Mouse (Mus musculus) hindbrain, embryonic 13.5 days (tissue): Measurements from ENCODE around the gene Fam193b. TPM values are rescaled to one million over a fixed set of nuclear protein-coding genes. Genes with fewer than 3 reads are reported as not detected.
"Not testable (repeated sequence)": the region's sequence is repeated elsewhere in the genome, so short reads cannot be mapped to it uniquely, and the experiment has no call there.

Experiments
- ATAC-seq: fragments of 200-750 bp; cut with Nextera tagmentation; 2 replicates; pipeline ENCODE4 v1.8.0; 2017; ENCODE audit warnings: moderate TSS enrichment; ENCODE audit not compliant: low FRiP score
- H3K27ac ChIP-seq: fragments of 300-500 bp; sonication (generic); 2 replicates; pipeline ENCODE4 v1.5.1; 2015; ENCODE audit warnings: inconsistent platforms, mild to moderate bottlenecking, moderate library complexity
- H3K27me3 ChIP-seq: fragments of 300-500 bp; sonication (generic); 2 replicates; pipeline ENCODE4 v1.6.1; 2015; ENCODE audit warnings: mild to moderate bottlenecking, inconsistent platforms
- H3K36me3 ChIP-seq: fragments of 300-500 bp; sonication (generic); 2 replicates; pipeline ENCODE4 v1.6.1; 2015; ENCODE audit warnings: mild to moderate bottlenecking, inconsistent platforms
- H3K4me1 ChIP-seq: fragments of 300-500 bp; sonication (generic); replicated peaks from 2 replicates; pipeline ENCODE4 v1.6.1; 2015; ENCODE audit warnings: inconsistent platforms
- H3K4me2 ChIP-seq: fragments of 300-500 bp; sonication (generic); 2 replicates; pipeline ENCODE4 v1.6.1; 2015; ENCODE audit warnings: inconsistent platforms, mild to moderate bottlenecking, moderate library complexity
- H3K4me3 ChIP-seq: fragments of 300-500 bp; sonication (generic); 2 replicates; pipeline ENCODE4 v1.5.1; 2015; ENCODE audit warnings: mild to moderate bottlenecking, inconsistent platforms
- H3K9ac ChIP-seq: fragments of 300-500 bp; sonication (generic); 2 replicates; pipeline ENCODE4 v1.6.1; 2015; ENCODE audit warnings: mild to moderate bottlenecking, inconsistent platforms
- H3K9me3 ChIP-seq: fragments of 300-500 bp; sonication (generic); 2 replicates; pipeline ENCODE4 v1.6.1; 2016; ENCODE audit warnings: inconsistent platforms
- WGBS: fragments of 180-500 bp; shearing (Covaris S2); methylation state at CpG from one replicate; pipeline ENCODE4 v1.1.7; 2015; 5-methylcytosine and 5-hydroxymethylcytosine counted together
- polyA plus RNA-seq: library from polyadenylated mRNA; unstranded; fragments of >200 nt; fragmentation: Nextera tagmentation; extraction: Ambion mirVana; gene quantifications from 2 replicates; pipeline ENCODE4 v1.2.1, GENCODE M21; 2015

The Fam193b gene
- polyA plus RNA-seq, 1 experiment from 2014 or later, result 57.0 TPM

DNA sequence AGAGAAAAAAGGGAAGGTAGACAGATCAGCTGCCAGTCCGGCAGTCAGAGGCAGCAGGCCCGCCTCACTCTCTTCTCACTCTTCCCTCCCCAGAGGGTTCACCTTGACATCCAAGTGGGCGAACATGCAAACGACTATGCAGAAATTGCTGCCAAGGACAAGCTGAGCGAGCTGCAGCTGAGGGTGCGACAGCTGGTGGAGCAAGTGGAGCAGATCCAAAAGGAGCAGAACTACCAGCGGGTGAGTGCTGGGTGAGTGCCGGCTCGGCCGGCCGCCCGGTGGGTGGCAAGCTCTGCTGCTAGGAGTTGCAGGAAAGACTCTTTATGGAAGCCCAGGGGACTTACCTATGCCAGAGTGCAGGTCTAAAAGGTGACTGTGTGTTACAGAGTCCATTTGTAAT is 24.5 kb upstream of the Fam193b start:
- no peak overlapping the region for H3K27ac ChIP-seq
- peaks cover 39% of the 10 kb centered on the region for H3K36me3 ChIP-seq
- no peak overlapping the region for H3K4me2 ChIP-seq
- no peak for ATAC-seq
- no peak overlapping the region for H3K4me3 ChIP-seq
- H3K27me3 ChIP-seq, result peaks cover 10% of the 10 kb centered on the region
- WGBS, result 85% methylated on average over 12 of the region's 12 CpGs
- H3K4me1 ChIP-seq, result peaks cover 21% of the 10 kb centered on the region
- no peak overlapping the region for H3K9ac ChIP-seq
- H3K9me3 ChIP-seq, result no peaks in the 10 kb centered on the region

DNA sequence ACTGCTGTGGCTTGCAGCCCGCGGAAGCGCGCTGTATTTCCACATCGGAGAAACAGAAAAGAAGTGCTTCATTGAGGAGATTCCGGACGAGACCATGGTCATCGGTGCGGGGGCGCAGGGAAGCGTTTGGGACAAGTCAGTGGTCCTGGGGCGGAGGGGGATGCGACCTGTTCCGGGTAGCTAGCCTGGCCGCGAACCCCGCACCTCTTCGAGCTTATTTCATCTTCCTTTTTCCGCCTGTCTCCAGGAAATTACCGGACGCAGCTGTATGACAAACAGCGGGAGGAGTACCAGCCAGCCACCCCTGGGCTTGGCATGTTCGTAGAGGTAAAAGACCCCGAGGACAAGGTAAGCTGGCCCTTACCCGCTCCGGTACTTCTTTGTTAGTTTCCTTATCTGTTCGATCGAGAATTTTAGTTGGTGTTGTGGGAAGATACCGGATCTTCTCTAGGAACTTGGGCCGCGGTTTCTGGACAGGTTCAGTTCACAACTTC is 22.4 kb upstream of the Fam193b start:
- peak; percentile 46 for ATAC-seq
- Histone ChIP-seq H3K36me3 (peaks cover 37% of the 10 kb centered on the region), H3K4me3 (peak overlapping the region; percentile 80), H3K27ac (peak overlapping the region; percentile 82), H3K9me3 (no peaks in the 10 kb centered on the region), H3K4me2 (peak overlapping the region; percentile 81), H3K9ac (peak overlapping the region; percentile 91), H3K4me1 (peaks cover 14% of the 10 kb centered on the region), H3K27me3 (peaks cover 17% of the 10 kb centered on the region)
- WGBS, result under 1% methylated on average over 31 of the region's 31 CpGs

DNA sequence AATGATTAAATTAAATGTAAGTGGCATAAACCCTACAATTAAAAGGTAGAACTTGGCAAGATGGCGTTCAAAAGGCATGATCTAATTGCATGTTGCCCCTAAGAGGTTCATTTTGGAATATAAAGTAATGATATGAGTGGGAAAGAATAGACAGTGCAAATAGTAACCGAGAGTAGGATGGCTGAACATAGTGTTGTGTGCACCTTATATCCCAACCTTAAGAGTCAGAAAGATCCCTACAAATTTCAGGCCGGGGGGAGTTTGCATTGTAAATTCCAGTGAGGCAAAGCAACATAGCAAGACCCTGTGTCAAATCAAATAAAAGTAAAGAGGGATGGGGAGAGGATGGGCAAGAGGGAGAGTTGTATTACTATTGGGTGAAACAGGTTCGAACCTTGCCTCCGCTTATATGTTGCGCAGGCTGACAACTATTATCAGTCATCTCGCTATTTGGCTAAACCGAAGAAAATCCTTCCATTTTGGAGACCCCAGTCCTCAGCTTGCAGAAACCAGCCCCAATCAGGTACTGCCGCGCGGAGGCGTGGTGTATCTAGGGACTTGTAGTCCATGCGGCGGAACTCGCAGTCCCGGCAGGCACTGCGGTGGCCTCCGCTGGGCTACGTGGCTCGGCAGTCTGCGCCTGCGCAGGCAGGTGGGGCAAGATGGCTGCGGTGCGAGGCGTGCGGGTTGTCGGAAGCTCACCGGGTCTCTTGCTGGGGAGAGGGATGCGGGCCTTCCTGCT is 21.8 kb upstream of the Fam193b start:
- Histone ChIP-seq H3K36me3 (peaks cover 31% of the 10 kb centered on the region), H3K4me2 (peak overlapping the region; percentile 81), H3K4me1 (peaks cover 14% of the 10 kb centered on the region), H3K27me3 (peaks cover 17% of the 10 kb centered on the region), H3K4me3 (peak overlapping the region; percentile 80), H3K27ac (peak overlapping the region; percentile 83), H3K9me3 (no peaks in the 10 kb centered on the region), H3K9ac (peak overlapping the region; percentile 91)
- peak; percentile 98 for ATAC-seq
- 4% methylated on average over 29 of the region's 29 CpGs for WGBS

DNA sequence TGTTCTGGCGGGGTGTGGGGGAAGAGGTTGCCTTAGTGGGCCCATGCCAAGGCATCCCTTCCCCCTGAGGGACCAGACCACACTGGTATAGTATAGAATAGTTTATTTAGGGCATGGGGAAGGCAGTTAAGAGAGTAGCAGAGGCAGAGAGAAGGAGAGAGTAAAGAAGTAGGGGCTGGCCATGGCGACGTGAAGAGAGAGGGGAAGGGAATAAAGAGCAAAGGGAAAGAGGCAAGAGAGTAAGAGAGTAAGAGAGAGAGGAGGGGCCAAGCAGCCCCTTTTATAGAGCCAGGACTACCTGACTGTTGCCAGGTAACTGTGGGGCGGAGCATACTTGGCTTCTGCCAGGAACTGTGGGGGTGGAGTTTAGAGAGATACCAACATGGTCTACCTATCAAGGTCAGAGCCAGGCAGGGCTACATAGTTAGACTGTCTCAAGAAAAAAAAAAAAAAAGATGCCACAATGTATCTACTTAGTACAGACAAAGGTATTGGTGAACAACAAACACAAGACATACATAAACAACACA is 21.1 kb upstream of the Fam193b start:
- Histone ChIP-seq H3K4me1 (peaks cover 14% of the 10 kb centered on the region), H3K9ac (no peak overlapping the region), H3K36me3 (peaks cover 25% of the 10 kb centered on the region), H3K27ac (no peak overlapping the region), H3K4me2 (no peak overlapping the region), H3K9me3 (no peaks in the 10 kb centered on the region), H3K27me3 (peaks cover 17% of the 10 kb centered on the region), H3K4me3 (no peak overlapping the region; the same call in 1 of the 2 replicates)
- 79% methylated on average over 4 of the region's 4 CpGs for WGBS
- ATAC-seq, result no peak

DNA sequence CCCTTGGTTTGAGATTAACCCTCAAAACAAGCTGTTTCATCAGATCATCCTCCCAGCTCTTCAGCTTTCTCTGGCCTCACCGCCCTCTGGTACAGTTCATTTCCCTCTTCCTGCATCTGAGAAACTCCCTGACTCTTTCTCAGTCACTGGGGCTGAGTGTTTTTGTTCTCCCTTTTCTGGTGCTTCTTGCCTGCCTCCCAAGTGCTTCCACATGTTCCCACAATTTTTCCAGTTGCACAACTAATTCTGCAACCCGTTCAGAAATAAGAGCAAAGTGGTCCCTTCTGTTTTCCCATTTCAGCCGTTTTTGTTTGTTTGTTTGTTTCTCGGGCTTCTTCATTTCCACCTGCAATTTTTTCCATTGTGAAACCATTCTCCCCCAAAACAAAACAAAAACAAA is 7.2 kb upstream of the Fam193b start:
- Histone ChIP-seq H3K4me2 (no peak overlapping the region), H3K4me1 (no peaks in the 10 kb centered on the region), H3K9ac (no peak overlapping the region), H3K27ac (no peak overlapping the region), H3K9me3 (no peaks in the 10 kb centered on the region), H3K4me3 (no peak overlapping the region), H3K36me3 (no peaks in the 10 kb centered on the region), H3K27me3 (no peaks in the 10 kb centered on the region)
- 87% methylated on average over 4 of the region's 4 CpGs for WGBS
- ATAC-seq, result no peak

DNA sequence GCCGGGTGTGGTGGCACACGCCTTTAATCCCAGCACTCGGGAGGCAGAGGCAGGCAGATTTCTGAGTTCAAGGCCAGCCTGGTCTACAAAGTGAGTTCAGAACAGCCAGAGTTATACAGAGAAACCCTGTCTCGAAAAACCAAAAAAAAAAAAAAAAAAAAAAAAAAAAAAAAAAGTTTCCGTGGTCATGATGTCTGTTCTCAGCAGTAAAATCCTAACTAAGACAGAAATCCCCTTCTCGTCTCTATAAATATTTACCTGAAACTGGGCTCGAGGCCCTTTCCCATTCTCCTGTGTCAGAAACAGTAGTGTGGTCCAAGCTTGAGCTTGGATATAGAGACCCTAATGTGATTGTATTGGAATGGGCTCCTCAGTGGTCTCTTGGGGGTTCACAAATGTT is 6.0 kb upstream of the Fam193b start:
- H3K4me1 ChIP-seq, H3K27me3 ChIP-seq, H3K9ac ChIP-seq, H3K27ac ChIP-seq, ATAC-seq, H3K4me3 ChIP-seq, H3K9me3 ChIP-seq, H3K36me3 ChIP-seq, H3K4me2 ChIP-seq: not testable (repeated sequence)
- 96% methylated on average over 7 of the region's 7 CpGs for WGBS

DNA sequence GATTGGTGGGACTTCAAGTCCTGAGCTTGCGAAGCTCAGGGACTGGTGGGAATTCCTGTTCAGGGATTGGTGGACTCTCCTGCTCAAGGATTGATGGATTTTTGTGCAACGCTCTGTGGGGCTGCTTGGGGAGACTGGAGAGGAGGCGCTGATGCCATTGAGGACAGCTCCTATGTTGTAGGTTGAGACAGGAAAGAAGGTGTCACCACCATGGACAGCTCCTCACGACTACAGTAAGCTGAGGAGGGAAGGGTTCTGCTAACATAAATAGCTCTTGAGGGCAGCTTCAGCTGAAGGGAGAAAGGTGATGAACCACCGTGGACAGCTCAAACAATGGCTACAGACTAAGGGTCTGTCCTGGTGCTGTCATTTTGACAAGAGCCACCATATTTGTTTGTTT is 5.0 kb upstream of the Fam193b start:
- no peaks in the 10 kb centered on the region for H3K27me3 ChIP-seq
- no peaks in the 10 kb centered on the region for H3K9me3 ChIP-seq
- 65% methylated on average over 5 of the region's 5 CpGs for WGBS
- H3K9ac ChIP-seq, result no peak overlapping the region
- H3K4me1 ChIP-seq, result peaks cover 9% of the 10 kb centered on the region
- H3K36me3 ChIP-seq, result no peaks in the 10 kb centered on the region
- no peak overlapping the region for H3K4me3 ChIP-seq
- H3K27ac ChIP-seq, result no peak overlapping the region
- no peak overlapping the region for H3K4me2 ChIP-seq
- no peak for ATAC-seq

DNA sequence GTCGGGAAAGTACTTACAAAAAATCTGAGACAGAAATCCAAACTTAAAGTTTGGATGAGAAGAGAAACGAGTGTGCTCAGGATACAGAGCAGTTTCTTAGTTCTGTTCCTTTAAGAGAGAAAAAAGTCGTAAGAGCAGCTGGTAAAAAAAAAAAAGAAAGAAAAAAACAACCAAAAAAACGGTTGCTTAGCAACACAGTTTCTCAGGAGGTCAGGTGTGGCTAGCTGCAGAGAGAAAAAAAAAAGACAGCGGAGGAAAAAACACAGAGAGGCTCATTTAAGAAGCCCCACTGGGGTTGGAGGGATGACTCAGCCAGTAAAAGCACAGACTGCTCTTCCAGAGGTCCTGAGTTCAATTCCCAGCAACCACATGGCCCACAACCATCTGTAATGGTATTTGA is 3.4 kb upstream of the Fam193b start:
- H3K27ac ChIP-seq, result no peak overlapping the region
- no peak overlapping the region for H3K4me3 ChIP-seq
- no peak overlapping the region for H3K9ac ChIP-seq
- H3K36me3 ChIP-seq, result no peaks in the 10 kb centered on the region
- 74% methylated on average over 5 of the region's 5 CpGs for WGBS
- no peaks in the 10 kb centered on the region for H3K9me3 ChIP-seq
- no peak overlapping the region for H3K4me2 ChIP-seq
- peaks cover 17% of the 10 kb centered on the region for H3K4me1 ChIP-seq
- no peak for ATAC-seq
- no peaks in the 10 kb centered on the region for H3K27me3 ChIP-seq

DNA sequence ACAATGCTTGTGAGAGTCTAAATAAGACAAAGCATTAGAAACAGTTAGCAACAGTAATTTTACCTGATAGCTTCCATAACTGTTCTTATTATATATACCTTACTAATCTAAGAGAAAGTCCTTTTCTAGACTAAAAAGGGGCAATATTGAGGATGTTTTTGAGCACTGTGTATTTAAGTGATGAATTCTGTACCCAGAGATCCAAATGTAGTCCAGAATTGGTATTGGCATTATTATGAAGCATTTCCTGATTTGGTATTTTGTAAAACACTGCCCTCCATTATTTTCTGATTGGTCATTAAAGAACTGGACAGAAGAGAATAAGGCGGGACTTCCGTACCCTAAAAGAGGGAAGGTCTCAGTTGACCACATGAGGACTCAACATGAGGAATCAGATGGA is 2.5 kb upstream of the Fam193b start, which contains the start of gene Tmed9:
Gene Tmed9 (plus strand): TSS at position 301 of the 400 bp plus-strand sequence.
- no peak within 1 kb of the TSS for H3K4me2 ChIP-seq
- whole genome bisulfite sequencing, result 95% methylated on average over 2 of the region's 2 CpGs
- no peaks in the 10 kb centered on the region for H3K27me3 ChIP-seq
- no peak for ATAC-seq
- no peak within 1 kb of the TSS for H3K27ac ChIP-seq
- H3K9me3 ChIP-seq, result no peaks in the 10 kb centered on the region
- H3K4me3 ChIP-seq, result no peak within 1 kb of the TSS
- H3K9ac ChIP-seq, result no peak within 1 kb of the TSS
- H3K4me1 ChIP-seq, result peaks cover 26% of the 10 kb centered on the region
- no peaks in the 10 kb centered on the region for H3K36me3 ChIP-seq

DNA sequence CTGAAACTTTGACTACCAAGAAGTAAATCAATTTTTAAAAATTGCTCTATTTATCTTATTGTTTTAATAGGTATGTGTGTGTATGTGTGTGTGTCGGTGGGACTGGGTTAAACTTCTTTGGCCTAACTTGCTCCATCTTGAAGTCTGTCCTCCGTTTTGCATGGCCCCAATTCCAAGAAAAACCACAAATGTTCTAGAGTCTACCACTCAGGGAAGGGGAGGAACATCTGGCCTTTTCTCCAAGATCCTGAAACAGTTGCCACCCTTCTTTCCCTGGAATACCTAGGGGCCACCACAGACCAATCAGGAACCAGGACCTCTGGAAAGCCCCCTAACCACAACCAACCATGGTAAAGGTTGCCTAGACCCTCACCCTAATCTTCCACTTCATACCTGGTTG is 1.1 kb upstream of the Fam193b start:
- WGBS, result 81% methylated on average over 2 of the region's 2 CpGs
- Histone ChIP-seq H3K9ac (no peak overlapping the region), H3K36me3 (peaks cover 7% of the 10 kb centered on the region), H3K4me3 (0 out of 2 replicates have a peak overlapping the region, but pooled peaks have one; percentile 94), H3K4me1 (peaks cover 40% of the 10 kb centered on the region), H3K9me3 (no peaks in the 10 kb centered on the region), H3K4me2 (peak overlapping the region; percentile 98), H3K27ac (no peak overlapping the region), H3K27me3 (no peaks in the 10 kb centered on the region)
- ATAC-seq, result no peak

DNA sequence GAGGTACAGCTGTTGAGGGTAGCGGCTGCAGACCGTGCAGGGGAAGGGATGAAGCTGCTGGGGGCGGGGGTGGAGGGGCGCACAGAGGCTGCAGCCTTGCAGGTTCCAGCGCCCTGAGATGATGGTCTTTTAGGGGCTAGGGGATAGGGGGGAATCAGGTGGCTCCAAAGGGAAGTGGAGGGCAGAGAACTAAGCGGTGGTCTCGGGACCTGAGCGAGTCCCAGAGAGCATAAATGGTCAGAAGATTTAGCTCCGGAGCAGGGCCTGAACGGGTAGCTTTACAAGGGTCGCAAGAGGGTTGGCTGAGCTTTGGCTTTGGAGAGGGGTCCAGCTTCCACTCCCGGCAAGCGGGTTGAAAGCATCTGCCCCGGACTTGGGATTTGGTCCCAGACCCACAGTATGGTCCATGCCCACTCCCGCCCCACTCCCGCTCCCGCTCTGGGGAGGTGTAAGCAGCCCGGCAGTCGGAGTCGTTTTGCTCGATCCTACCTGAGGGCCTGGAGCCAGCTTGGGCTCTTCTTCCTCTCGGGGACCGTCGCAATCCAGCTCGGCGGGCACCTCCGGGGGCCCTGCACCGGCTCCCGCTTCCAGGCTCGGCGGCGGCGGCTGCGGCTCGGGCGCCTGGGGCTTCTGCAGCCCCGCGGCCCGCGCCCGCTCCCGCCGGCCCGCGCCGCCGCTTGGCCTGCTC is 490 bp downstream of the Fam193b start:
- H3K27me3 ChIP-seq, result no peaks in the 10 kb centered on the region
- peak overlapping the region; percentile 94 for H3K27ac ChIP-seq
- WGBS, result under 1% methylated on average over 31 of the region's 47 CpGs
- H3K9me3 ChIP-seq, result no peaks in the 10 kb centered on the region
- peaks cover 17% of the 10 kb centered on the region for H3K36me3 ChIP-seq
- H3K4me3 ChIP-seq, result peak overlapping the region; percentile 94
- H3K4me1 ChIP-seq, result peaks cover 44% of the 10 kb centered on the region
- ATAC-seq, result peak; percentile 77
- H3K9ac ChIP-seq, result peak overlapping the region; percentile 99
- H3K4me2 ChIP-seq, result peak overlapping the region; percentile 98

DNA sequence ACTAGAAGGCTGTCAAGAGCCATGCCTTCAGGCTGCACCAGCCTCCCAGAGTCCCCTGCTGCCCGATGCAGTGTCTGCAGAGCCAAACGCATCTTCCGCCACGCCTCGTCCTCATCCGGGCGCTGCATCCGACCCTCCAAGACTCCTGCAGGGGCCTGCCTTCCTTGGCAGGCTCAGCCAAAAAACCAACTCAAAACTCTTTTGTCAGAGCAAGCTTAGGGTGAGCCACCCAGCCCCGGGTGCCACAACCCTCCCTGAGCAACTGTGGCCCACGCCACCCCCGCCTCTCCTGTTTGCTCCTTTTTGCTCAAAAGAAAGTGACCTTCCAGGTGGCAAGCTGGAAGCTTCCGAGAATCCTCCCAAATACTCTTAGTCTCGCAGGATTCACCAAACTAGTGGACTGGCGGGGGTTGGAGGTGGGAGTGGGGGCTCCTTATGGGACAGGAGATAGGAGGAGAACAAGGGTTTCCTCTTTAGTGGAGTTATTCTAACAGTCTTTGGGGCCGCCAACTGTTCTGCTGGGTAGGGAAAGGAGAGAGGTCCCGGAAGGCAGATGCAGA is 1.1 kb downstream of the Fam193b start:
- Histone ChIP-seq H3K4me1 (peaks cover 47% of the 10 kb centered on the region), H3K4me2 (peak overlapping the region; percentile 98), H3K9me3 (no peaks in the 10 kb centered on the region), H3K9ac (peak overlapping the region; percentile 99), H3K4me3 (peak overlapping the region; percentile 94), H3K27ac (peak overlapping the region; percentile 94), H3K27me3 (no peaks in the 10 kb centered on the region), H3K36me3 (peaks cover 18% of the 10 kb centered on the region)
- WGBS, result 2% methylated on average over 16 of the region's 16 CpGs
- 0 out of 2 replicates have a peak, but pooled peaks have one; percentile 21 for ATAC-seq
